Mouse (Mus musculus) olfactory bulb, adult 2 months (tissue): Measurements from ENCODE around the gene Adamts2. TPM values are rescaled to one million over a fixed set of nuclear protein-coding genes. Genes with fewer than 3 reads are reported as not detected.

Source experiments
- H3K27ac ChIP-seq: fragments of 200-500 bp; 2 replicates; pipeline ENCODE4 v1.5.1; 2012; ENCODE audit warnings: low read depth, low read length; ENCODE audit not compliant: insufficient read depth
- H3K4me1 ChIP-seq: fragments of 200-500 bp; 2 replicates; pipeline ENCODE4 v1.6.1; 2012; ENCODE audit warnings: low read length; ENCODE audit not compliant: control insufficient read depth, insufficient read depth
- H3K4me3 ChIP-seq: fragments of 200-500 bp; 2 replicates; pipeline ENCODE4 v1.5.1; 2012; ENCODE audit warnings: mild to moderate bottlenecking, low read depth, low read length, moderate library complexity; ENCODE audit not compliant: insufficient read depth
- CTCF ChIP-seq: fragments of 200-500 bp; IDR thresholded peaks from 2 replicates; pipeline ENCODE4 v1.5.1; 2012; ENCODE audit warnings: low read depth, mild to moderate bottlenecking, low read length, moderate library complexity; ENCODE audit not compliant: insufficient read depth
- POLR2A ChIP-seq: fragments of 200-500 bp; IDR thresholded peaks from 2 replicates; pipeline ENCODE4 v1.6.1; 2012; ENCODE audit warnings: mild to moderate bottlenecking, low read depth, low read length, moderate library complexity; ENCODE audit not compliant: insufficient read depth
- WGBS: fragments of 180-500 bp; shearing (Covaris S2); methylation state at CpG from one replicate; pipeline ENCODE4 v1.1.7; 2018; 5-methylcytosine and 5-hydroxymethylcytosine counted together
- polyA plus RNA-seq: library from polyadenylated mRNA; stranded (reverse); fragments of >200 nt; gene quantifications from 2 replicates; pipeline ENCODE4 v1.2.4, GENCODE M21; 2012; ENCODE audit warnings: low replicate concordance; ENCODE audit not compliant: missing spikeins, insufficient read depth, insufficient read length

Gene Adamts2
- polyA plus RNA-seq, 1 experiment: not detected

- H3K4me3 ChIP-seq: no peak overlapping the region
- TF ChIP-seq POLR2A (no peak), CTCF (no peak)
- 30% methylated on average over 4 of the region's 4 CpGs for WGBS
- no peak overlapping the region for H3K27ac ChIP-seq
- peaks cover 12% of the 10 kb centered on the region for H3K4me1 ChIP-seq
Measured at GRCm38 (mm10) chr11:50632270-50632669, 30.4 kb downstream of the Adamts2 start.

GRCm38 (mm10) chr11:50635051-50635590 lies 33.2 kb downstream of the Adamts2 start:
- Histone ChIP-seq H3K4me1 (peaks cover 12% of the 10 kb centered on the region), H3K27ac (no peak overlapping the region), H3K4me3 (no peak overlapping the region)
- no peak for TF ChIP-seq POLR2A
- no peak for TF ChIP-seq CTCF
- 70% methylated on average over 2 of the region's 2 CpGs for WGBS

GRCm38 (mm10) chr11:50637026-50637425 lies 35.1 kb downstream of the Adamts2 start:
- Histone ChIP-seq H3K27ac (no peak overlapping the region), H3K4me1 (peaks cover 8% of the 10 kb centered on the region), H3K4me3 (no peak overlapping the region)
- TF ChIP-seq POLR2A: no peak
- TF ChIP-seq CTCF: no peak
- 86% methylated on average over 11 of the region's 11 CpGs for WGBS

- no peak overlapping the region for H3K4me3 ChIP-seq
- TF ChIP-seq CTCF: no peak
- no peak for TF ChIP-seq POLR2A
- 93% methylated on average over 13 of the region's 13 CpGs for WGBS
- peaks cover 3% of the 10 kb centered on the region; the same call in 1 of the 2 replicates for H3K4me1 ChIP-seq
- no peak overlapping the region for H3K27ac ChIP-seq
Measured at GRCm38 (mm10) chr11:50638197-50638867, 36.4 kb downstream of the Adamts2 start.

GRCm38 (mm10) chr11:50638868-50639220 lies 37.0 kb downstream of the Adamts2 start:
- 73% methylated on average over 3 of the region's 3 CpGs for WGBS

GRCm38 (mm10) chr11:50642583-50642982 lies 40.7 kb downstream of the Adamts2 start:
- TF ChIP-seq POLR2A (no peak), CTCF (no peak)
- 95% methylated on average over 3 of the region's 3 CpGs for WGBS
- no peak overlapping the region for H3K4me3 ChIP-seq
- H3K27ac ChIP-seq: no peak overlapping the region
- H3K4me1 ChIP-seq: no peaks in the 10 kb centered on the region

More at GRCm38 (mm10) chr11:50638868-50639220, 37.0 kb downstream of the Adamts2 start:
- no peak overlapping the region for H3K27ac ChIP-seq
- no peak for TF ChIP-seq POLR2A
- TF ChIP-seq CTCF: no peak
- peaks cover 3% of the 10 kb centered on the region; the same call in 1 of the 2 replicates for H3K4me1 ChIP-seq
- no peak overlapping the region for H3K4me3 ChIP-seq

GRCm38 (mm10) chr11:50646148-50646547 lies 44.3 kb downstream of the Adamts2 start:
- H3K4me1 ChIP-seq: no peaks in the 10 kb centered on the region
- H3K27ac ChIP-seq: no peak overlapping the region
- no peak overlapping the region for H3K4me3 ChIP-seq
- WGBS: 53% methylated on average over 4 of the region's 4 CpGs
- no peak for TF ChIP-seq POLR2A
- no peak for TF ChIP-seq CTCF

GRCm38 (mm10) chr11:50648143-50648807 lies 46.4 kb downstream of the Adamts2 start:
- WGBS: 74% methylated on average over 4 of the region's 4 CpGs
- H3K27ac ChIP-seq: no peak overlapping the region
- H3K4me1 ChIP-seq: no peaks in the 10 kb centered on the region

GRCm38 (mm10) chr11:50650037-50650436 lies 48.2 kb downstream of the Adamts2 start:
- no peak overlapping the region for H3K4me3 ChIP-seq
- no peaks in the 10 kb centered on the region for H3K4me1 ChIP-seq
- no peak overlapping the region for H3K27ac ChIP-seq
- 86% methylated on average over 2 of the region's 2 CpGs for WGBS
- TF ChIP-seq CTCF: no peak
- no peak for TF ChIP-seq POLR2A

More at GRCm38 (mm10) chr11:50648143-50648807, 46.4 kb downstream of the Adamts2 start:
- TF ChIP-seq POLR2A: no peak
- H3K4me3 ChIP-seq: no peak overlapping the region
